Mouse (Mus musculus) natural killer cell, adult 2 months (primary cell): ENCODE data around the gene Treml1.

Experiments
- DNase-seq, 2 experiments: peaks; one replicate each; pipeline ENCODE4 v3.0.0; 2022; ENCODE audit warnings: low spot score in 2 of 2

Treml1 gene

DNA sequence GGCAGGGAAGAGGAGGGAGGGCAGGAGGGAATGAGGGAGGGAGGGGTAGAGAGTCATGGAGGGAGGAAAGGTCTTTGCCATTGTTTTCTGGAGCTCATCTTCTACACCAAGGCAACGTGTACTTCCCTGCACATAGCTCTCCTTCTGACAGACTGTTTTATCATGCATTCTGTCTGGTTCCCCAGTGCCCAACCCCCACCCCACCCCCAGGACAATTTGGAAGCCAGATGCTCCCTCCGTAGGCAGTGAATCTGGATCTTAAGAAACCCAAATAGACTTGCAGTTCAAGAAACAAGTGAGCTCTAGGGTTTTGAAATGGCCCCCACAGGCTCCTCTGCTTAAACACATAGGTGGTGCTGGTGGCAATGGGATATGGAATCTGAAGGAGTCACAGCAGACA is 1.8 kb upstream of the Treml1 start:
- DNase-seq, result no peak

DNA sequence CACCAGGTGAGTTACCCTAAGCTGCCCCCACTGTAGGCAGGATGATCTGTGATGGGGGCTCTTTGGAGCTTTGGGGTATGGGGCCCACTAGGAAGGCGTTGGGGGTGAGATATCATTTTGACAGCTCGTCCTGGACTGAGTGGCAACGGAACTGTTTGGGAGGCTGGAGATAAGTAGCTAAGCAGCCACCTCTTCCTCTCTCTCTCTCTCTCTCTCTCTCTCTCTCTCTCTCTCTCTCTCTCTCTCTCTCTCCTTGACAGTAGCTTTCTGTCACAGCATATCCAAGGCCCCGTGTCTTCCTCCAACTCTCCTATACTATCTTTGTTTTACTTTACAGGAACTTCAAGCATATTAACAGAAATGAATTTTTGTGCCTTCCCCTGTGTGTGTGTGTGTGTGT is 746 bp downstream of the Treml1 start:
- no peak for DNase-seq

DNA sequence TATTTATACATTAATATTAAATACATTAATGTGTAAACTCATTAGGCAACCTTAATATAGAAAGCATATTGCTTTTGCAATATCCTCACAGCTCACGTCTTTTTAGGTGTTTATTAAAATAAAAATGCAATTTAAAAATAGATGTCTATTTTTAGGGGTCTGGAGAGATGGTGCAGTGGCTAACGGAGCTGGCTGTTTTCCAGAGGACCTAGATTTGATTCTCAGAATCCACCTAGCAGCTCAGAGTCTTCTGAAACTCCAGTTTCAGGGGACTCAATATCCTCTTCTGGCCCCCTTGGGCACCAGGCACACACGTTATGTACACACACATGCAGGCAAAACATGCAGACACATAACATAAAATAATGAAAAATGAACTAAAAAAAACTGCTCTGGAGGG is 2.6 kb downstream of the Treml1 start:
- DNase-seq, result no peak

DNA sequence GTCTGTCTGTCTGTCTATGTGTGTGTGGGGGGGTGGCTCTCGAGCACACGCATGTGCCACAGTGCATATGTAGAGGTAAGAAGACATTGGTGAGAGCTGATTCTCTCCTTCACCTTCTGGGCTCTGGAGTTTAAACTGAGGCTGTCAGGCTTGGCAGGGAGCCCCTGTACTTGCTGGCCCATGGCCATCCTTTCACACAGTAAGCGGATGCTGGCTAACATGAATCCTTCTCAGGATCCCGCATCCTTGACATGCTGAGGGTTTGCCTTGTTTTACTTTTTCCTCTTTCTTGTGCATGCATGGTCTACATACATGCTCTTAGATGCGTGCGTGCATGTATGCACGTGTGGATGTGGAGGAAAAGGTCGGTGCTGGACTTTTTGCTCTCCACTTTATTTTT is 3.2 kb downstream of the Treml1 start:
- DNase-seq, result no peak

DNA sequence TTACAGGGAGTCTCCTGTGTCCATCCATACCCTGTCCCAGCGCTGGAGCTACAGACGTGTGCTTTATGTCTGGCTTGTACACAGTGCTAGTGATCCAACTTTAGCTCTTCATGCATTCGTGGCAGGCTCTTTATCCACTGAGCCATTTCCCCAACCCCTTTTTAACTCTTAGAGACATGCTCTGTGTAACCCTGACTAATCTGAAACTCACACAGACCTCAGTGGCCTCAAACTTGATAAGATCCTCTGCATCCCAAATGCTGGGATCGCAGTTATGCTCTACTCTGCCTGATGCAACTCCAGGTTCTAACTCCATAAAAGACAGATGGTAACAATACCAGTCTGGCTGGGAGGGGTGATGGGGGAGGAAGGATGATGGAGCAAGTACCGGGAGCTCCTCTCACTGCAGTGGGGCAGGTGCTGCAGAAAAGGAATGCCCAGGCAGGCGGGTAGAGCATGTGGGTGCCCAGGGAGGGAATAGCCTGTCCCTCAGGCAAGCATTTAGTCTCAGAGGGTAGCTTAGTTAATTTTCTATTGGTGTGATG is 3.8 kb downstream of the Treml1 start:
- DNase-seq, result no peak

DNA sequence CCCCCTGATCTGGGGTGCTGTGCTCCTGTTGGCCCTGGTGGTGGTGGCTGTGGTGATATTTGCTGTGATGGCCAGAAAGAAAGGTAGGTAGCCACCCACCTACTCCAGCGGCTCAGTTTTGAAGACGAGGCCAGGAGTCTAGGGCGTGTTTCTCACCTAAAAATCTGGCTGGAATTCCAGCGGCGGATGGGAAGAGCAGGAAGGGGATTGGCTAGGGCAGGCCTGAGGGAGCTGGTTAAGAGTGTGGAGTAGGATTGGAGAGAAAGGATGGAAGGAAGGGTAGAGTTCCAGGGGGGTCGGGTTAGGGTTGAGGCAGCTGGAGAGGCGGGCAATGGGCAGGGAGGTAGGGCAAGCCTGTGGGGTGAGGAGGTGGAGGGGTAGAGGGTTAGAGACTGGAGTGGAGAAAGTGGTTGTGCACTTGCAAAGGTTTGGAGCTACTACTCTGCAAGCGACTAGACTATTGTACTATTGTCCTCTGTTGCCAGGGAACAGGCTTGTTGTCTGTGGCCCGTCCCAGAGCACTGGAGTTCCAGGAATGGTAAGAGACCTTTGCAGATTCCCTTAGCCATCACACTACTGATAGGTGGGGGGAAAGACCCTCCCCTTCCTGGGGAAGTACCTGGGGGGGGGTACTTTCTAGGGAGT is 5.9 kb downstream of the Treml1 start:
- DNase-seq, result no peak

DNA sequence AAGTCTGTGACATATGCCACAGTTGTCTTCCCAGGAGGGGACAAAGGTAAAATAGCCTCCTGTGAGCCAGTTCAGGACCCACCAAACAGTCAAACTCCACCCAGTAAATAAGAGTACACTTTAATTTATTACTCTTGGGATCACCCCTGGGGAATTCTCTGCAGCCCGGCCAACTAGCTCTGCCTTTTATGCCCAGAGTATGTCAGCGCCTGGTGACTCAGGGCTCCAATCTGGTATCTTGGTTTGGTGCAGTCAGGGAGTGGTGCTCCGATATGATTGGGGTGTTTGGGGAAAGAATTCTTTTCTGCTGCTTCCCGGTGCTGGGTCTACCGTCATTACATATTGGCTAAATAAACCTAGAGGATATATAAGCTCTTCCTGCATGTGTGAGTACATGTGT is 7.1 kb downstream of the Treml1 start:
- no peak for DNase-seq

DNA sequence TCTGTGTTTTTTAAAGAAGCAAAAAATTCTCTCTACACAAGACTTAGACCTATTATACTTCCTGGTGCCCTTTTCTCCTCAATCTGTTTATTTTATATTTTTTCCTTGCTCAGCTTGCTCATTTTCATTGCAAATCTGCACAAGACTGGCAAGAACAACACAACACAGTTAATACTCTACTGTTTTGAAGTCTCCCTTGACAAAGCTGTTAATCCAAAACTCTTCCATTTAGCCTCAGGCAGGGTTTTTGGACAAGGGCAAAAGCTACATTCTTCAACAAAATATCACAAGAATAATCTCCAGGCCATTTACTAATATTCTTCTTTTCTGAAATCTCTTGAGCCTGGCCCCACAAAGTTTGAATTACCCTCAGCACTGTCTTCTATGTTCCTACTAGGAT is 11.9 kb downstream of the Treml1 start:
- no peak for DNase-seq

DNA sequence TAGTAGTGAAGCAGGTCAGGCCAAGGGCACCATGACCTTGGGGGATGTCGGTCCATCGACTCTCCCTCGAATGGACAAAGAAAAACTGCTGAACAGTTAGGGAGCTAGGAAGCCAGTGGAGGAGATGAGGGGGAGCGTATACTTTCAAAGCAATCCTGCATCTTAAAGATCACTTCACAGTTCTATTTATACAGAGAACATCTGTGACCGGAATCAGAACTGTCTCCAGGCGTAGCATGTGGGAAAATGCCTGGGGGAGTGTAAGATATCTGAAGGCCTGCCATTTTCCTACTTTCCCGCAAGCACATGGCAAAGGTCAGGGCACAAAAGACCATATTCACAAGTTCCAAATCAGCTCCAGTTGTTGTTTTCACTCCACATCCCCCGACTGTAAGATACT is 13.3 kb downstream of the Treml1 start:
- DNase-seq, result no peak

DNA sequence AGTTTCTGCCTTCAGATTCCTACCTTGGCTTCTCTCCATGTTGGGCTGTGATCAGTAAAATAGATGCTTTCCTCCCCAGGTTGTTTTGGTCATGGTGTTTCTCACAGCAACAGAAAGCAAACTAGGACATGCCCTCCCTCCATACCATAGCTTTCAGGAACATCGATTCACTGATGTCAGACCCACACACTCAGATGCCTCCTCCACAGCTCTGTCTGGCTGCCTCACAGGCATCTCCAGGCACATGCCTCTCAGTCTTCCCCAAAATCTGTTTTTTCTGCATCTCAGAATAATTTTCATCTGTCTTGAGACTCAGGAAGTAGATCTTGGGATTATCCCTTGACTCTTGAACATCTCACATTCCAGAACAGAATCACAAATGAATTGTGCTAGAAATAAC is 16.4 kb downstream of the Treml1 start:
- DNase-seq, result no peak

DNA sequence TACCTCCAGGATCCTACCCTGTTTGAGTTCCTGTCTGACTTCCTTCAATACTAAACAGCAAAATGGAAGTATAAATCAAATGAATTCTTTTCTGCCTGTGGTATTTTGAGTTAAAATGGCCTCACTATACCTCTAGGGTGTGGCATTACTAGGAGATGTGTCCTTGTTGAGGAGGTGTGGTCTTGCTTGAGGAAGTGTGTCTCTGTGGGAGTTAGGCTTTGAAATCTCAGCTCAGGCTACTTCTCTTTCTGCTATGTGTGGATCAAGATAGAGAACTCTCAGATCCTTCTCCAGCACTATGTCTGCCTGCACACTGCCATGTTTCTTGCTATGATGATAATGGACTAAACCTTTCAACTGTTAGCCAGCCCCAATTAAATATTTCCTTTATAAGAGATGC is 19.3 kb downstream of the Treml1 start:
- DNase-seq, result no peak

DNA sequence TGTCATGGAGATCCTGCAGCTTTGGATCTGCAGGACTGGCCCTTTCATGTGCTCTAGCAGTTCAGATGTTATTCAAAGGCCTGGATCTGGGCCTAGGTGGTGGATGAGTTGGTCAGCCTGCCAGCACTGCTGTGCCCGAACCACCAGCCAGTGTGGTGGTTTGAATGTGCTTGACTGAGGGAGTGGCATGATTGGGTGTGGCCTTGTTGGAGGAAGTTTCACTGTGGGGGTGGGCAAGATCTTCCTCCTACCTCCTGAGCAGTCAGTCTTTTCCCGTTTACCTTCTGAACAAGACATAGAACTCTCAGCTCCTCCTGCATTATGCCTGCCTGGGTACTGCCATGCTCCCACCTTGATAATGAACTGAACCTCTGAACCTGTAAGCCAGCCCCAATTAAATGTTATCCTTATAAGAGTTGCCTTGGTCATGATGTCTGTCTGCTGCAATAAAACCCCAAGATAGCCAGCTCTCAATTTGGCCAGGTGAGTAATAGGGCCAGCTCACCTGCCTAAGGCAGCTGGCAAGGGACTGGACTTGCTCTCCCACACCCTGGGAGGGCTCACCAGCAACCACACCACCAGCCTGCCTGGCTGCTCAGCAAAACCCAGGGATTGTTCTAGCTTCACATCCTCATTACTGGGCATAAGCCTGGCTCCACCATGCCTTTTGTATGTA is 26.2 kb downstream of the Treml1 start:
- no peak for DNase-seq

DNA sequence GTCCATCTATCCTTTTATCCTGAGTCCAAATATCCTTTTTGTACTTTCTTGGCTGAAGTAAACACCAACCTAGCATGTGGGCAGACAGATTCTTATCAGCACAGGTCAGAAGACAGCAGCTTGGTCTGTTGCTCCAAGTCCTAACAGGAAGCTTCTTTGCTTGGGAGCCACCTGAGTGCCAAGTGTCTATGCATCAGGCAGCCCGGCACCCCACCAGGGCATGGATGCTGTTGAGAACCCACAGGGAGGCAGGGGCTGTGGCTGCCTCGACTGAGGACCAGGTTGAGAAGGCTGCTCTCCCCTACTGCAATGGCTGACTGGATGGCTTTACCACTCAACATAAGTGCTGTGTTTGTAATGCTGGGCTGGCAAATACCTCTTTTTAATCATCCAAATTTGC is 28.9 kb downstream of the Treml1 start:
- no peak for DNase-seq

DNA sequence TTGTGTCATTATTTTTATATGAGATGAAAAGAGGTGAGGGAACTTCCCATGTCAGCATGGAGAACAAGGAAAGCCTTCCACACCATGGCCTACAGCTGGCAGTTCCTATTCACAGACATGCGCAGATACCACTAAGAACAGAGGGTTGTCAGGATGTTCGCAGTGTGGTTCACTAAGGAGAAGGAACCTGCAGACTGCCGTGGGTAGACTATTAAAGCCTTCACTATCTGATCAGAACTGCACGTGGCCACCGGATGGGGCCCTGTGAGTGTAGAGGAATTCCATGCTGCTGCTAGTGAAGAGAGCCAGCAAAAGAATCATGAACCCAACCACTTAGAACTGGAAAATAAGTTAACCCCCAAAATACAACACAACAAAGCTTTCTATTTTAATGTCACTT is 29.7 kb downstream of the Treml1 start:
- DNase-seq, result no peak

DNA sequence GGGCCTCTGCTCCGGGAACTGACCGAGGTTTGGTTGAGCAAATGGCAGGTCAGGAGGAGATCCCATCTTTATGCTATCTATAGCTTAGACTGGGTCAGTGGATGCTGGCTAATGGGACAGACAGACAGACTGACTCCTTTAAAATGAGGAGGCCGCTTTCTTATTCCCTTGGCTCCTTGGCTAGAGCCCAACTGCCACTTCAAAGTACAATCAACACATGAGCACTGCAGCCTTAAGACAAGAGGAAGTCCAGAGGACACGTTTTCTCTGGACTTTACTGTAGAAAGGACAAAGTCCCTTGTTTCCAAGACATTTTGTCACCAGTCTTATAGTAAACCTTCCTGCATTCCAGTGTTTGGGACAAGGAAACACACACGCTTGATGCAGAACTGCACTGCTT is 31.7 kb downstream of the Treml1 start:
- no peak for DNase-seq

DNA sequence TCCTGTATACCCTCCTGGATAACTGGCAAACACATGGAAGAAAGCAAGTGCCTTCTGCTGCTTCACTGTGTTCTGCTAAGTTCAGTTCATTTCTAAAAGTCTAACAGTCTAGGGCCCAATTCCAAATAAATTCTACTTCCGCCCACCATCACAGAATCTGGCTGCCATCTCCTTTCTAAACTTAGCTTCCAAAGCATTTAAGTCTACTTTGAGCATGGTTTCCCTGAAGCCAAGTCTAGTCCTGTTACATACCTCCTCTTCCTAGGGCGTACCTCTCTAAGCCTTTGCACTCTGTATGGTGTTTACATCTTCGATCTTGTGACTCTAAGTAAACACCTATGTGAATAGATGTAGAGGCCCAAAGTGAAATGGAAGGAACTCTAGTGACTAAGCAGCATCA is 32.9 kb downstream of the Treml1 start:
- DNase-seq, result no peak

DNA sequence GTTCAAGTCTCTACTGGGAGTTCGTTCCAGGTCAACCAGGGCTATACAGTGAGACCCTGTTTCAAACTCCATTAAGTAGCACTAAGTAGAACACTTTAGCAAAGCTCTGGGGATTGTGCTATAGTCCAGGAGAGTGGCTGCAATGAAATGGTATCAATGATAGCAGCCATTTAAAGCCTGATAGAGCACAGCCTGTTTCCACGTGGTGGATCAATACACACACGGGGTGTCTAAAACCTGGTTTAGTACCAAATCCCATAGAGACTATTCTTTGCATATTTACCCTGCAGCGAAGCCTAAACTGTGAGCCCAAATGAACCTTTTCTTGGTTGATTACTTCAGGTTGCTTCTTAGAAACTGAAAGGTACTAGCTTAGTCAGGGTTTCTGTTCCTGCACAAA is 42.0 kb downstream of the Treml1 start:
- no peak for DNase-seq

DNA sequence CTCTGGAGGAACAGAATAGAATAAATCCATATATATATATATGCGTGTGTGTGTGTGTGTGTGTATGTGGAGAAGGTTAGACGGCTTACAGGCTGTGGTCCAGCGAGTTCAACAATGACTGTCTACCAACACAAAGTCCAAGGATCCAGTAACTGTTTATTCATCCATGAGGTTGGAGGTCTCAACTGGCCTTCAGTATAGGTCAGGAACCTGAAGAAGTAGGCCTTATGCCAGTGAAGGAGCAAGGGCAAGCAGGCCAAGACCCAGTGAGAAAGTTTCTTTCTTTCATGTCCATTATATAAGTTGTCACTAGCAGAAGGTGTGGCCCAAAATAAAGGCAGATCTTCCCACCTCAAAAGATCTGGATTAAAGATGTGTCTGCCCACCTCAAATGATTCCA is 43.0 kb downstream of the Treml1 start:
- no peak for DNase-seq

DNA sequence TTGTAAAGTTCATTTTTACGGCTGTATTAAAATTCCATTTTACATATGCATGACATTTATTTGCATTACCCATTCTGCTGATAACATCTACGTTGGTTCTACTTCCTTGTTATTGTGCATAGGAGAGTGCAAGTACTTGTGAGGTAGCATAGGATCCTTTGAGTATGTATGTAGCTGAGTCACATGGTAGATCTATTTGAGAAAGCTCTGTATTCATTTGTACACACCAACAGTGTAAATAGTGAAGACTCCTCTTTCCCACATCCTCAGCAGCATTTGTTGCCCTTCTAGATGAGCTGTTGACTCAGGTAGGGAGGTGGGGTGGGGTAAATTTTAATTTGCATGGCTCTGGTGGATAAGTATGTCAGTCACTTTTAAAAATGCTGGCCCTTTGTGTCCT is 44.1 kb downstream of the Treml1 start:
- DNase-seq, result no peak

DNA sequence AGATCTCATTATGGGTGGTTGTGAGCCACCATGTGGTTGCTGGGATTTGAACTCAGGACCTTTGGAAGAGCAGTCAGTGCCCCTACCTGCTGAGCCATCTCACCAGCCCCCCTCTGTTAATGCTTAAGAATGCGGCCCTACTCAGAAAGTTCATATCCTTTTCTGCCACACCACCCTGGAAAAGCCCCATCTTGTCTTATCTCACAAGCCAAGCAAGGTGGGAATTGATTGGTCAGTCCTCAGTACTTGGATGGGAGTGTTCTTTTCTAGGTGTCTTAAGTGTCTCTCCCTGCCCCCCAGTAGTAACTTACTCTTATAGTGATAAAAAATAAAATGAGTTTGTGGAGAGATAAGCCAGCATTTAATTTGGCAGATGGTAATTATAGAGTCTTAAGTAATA is 45.0 kb downstream of the Treml1 start:
- DNase-seq, result no peak

DNA sequence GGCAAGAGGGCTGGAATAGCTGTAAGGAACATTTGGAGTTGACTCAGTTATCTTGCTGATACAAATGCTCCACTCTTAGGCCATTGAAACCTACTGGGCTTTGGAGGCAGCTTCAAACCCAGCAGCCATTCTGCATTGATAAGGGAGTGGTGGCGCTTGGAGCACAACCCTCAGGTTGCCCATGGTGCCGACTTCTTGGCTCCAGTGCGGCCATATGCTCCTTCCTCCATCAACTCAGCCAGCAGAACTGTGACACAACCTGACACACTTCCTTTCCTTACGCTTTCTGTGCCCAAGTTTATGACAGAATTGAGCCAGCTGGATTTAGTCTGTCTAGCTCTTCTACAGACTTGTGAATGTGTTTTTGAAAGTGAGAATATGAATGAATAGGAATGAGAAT is 47.4 kb downstream of the Treml1 start:
- no peak for DNase-seq

DNA sequence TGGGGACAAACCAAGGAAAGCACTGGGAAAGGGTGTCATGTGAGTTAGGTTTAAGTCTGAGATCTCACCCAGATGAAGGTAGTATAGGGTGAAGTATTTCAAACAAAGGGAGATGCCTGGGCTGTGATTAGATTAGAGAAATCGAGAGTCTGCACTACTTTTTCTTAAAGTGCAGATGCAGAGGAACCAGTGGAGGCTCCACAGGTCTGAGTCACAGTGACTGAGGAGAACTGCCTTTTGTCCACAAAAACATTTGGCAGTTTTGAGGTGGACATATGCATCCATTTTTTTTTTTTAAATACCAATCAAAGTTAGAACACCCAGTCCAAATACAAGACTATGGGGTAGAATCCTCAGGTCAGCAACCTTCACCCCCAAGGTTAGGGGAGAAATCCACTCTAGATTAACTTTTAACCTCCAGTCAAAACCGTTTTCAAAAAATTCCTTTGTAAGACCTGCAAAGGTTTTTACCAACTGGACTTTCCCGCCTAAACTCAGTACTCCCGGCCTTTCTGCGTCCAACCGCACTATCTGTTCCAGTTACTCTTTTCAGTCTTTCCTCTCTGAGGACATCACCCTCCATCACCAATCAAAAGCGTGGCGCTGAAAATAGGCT is 48.3 kb downstream of the Treml1 start:
- DNase-seq, result no peak
